Mouse (Mus musculus) MEL (cell line): Measurements from ENCODE around the gene Tmem216. TPM values are rescaled to one million over a fixed set of nuclear protein-coding genes. Genes with fewer than 3 reads are reported as not detected.

Source experiments
- DNase-seq: peaks from one replicate; pipeline ENCODE4 v3.0.0; 2011; ENCODE audit warnings: low read depth, low spot score
- H3K27ac ChIP-seq: 2 replicates; pipeline ENCODE4 v1.5.1; 2012; ENCODE audit warnings: low read depth, mild to moderate bottlenecking, control low read depth, low read length, moderate library complexity; ENCODE audit not compliant: control insufficient read depth
- H3K27me3 ChIP-seq, 2 experiments: fragments of 150-350 bp in 1 of 2; sonication (generic) in 1 of 2; 2 replicates each; pipeline ENCODE4 v1.6.1; 2012; ENCODE audit warnings: low read length in 2 of 2, mild to moderate bottlenecking in 2 of 2, improper control_type of control experiment in 1 of 2, moderate library complexity in 1 of 2; ENCODE audit not compliant: insufficient read depth in 2 of 2, control insufficient read depth in 1 of 2
- H3K36me3 ChIP-seq, 2 experiments: 2 replicates each; pipeline ENCODE4 v1.6.1; 2012 to 2014; ENCODE audit warnings: low read length in 2 of 2, improper control_type of control experiment in 1 of 2, inconsistent platforms in 1 of 2, mild to moderate bottlenecking in 1 of 2; ENCODE audit not compliant: insufficient read depth in 2 of 2, control insufficient read depth in 1 of 2
- H3K4me1 ChIP-seq, 2 experiments: fragments of 150-350 bp in 1 of 2; sonication (generic) in 1 of 2; 2 replicates each; pipeline ENCODE4 v1.6.1; 2012; ENCODE audit warnings: low read length in 2 of 2, improper control_type of control experiment in 1 of 2, mild to moderate bottlenecking in 1 of 2; ENCODE audit not compliant: insufficient read depth in 2 of 2, control insufficient read depth in 1 of 2
- H3K4me3 ChIP-seq, 2 experiments: fragments of 150-350 bp in 1 of 2; sonication (generic) in 1 of 2; 2 replicates each; pipeline ENCODE4 v1.5.1; 2012; ENCODE audit warnings: low read depth in 2 of 2, low read length in 2 of 2, mild to moderate bottlenecking in 2 of 2, moderate library complexity in 2 of 2, control low read depth in 1 of 2, improper control_type of control experiment in 1 of 2; ENCODE audit not compliant: control insufficient read depth in 1 of 2, insufficient read depth in 1 of 2
- H3K79me2 ChIP-seq: 2 replicates; pipeline ENCODE4 v1.6.1; 2012; ENCODE audit warnings: mild to moderate bottlenecking, low read length, moderate library complexity; ENCODE audit not compliant: control insufficient read depth, poor library complexity, insufficient read depth
- H3K9ac ChIP-seq: 2 replicates; pipeline ENCODE4 v1.6.1; 2012; ENCODE audit warnings: low read depth, mild to moderate bottlenecking, control low read depth, low read length, moderate library complexity; ENCODE audit not compliant: control insufficient read depth, poor library complexity, severe bottlenecking
- H3K9me3 ChIP-seq: fragments of 150-350 bp; sonication (generic); replicated peaks from 2 replicates; pipeline ENCODE4 v1.6.1; 2012; ENCODE audit warnings: mild to moderate bottlenecking, low read length, improper control_type of control experiment, moderate library complexity; ENCODE audit not compliant: insufficient read depth
- CHD2 ChIP-seq: IDR thresholded peaks from 2 replicates; pipeline ENCODE4 v1.6.1; 2011; ENCODE audit warnings: low read length, improper control_type of control experiment
- CTCF ChIP-seq, 3 experiments: IDR thresholded peaks in 2 of 3; conservative IDR thresholded peaks in 1 of 3; 2 replicates each; pipeline ENCODE4 v1.5.1; 2011 to 2012; ENCODE audit warnings: low read length in 3 of 3, low read depth in 2 of 3, mild to moderate bottlenecking in 2 of 3, improper control_type of control experiment in 1 of 3, inconsistent platforms in 1 of 3, mixed read lengths in 1 of 3, moderate library complexity in 1 of 3; ENCODE audit not compliant: control insufficient read depth in 1 of 3, insufficient read depth in 1 of 3, poor library complexity in 1 of 3, severe bottlenecking in 1 of 3
- E2F4 ChIP-seq: IDR thresholded peaks from 2 replicates; pipeline ENCODE4 v1.6.1; 2011; ENCODE audit warnings: low read depth, low read length, improper control_type of control experiment, borderline replicate concordance
- ELF1 ChIP-seq: IDR thresholded peaks from 2 replicates; pipeline ENCODE4 v1.6.1; 2014; ENCODE audit warnings: low read depth, mild to moderate bottlenecking, inconsistent platforms, low read length, improper control_type of control experiment, moderate library complexity
- EP300 ChIP-seq, 2 experiments: IDR thresholded peaks; 2 replicates each; pipeline ENCODE4 v1.6.1; 2011; ENCODE audit warnings: improper control_type of control experiment in 2 of 2, low read length in 2 of 2, low read depth in 1 of 2, mild to moderate bottlenecking in 1 of 2
- ETS1 ChIP-seq: IDR thresholded peaks from 2 replicates; pipeline ENCODE4 v1.6.1; 2012; ENCODE audit warnings: low read depth, mild to moderate bottlenecking, inconsistent platforms, low read length, improper control_type of control experiment, moderate library complexity
- GATA1 ChIP-seq: IDR thresholded peaks from 2 replicates; pipeline ENCODE4 v1.6.1; 2011; ENCODE audit warnings: low read depth, low read length, improper control_type of control experiment
- HCFC1 ChIP-seq: IDR thresholded peaks from 2 replicates; pipeline ENCODE4 v1.6.1; 2012; ENCODE audit warnings: low read depth, mild to moderate bottlenecking, inconsistent platforms, low read length, improper control_type of control experiment, moderate library complexity
- JUND ChIP-seq: IDR thresholded peaks from 2 replicates; pipeline ENCODE4 v1.6.1; 2011; ENCODE audit warnings: low read depth, mild to moderate bottlenecking, improper control_type of control experiment, low read length
- KAT2A ChIP-seq: conservative IDR thresholded peaks from 2 replicates; pipeline ENCODE4 v1.6.1; 2012; ENCODE audit warnings: low read depth, low read length, improper control_type of control experiment, inconsistent platforms
- MAX ChIP-seq: IDR thresholded peaks from 2 replicates; pipeline ENCODE4 v1.6.1; 2011; ENCODE audit warnings: low read length, improper control_type of control experiment
- MAZ ChIP-seq: IDR thresholded peaks from 2 replicates; pipeline ENCODE4 v1.6.1; 2012; ENCODE audit warnings: low read depth, mild to moderate bottlenecking, inconsistent platforms, low read length, improper control_type of control experiment
- MEF2A ChIP-seq: IDR thresholded peaks from 2 replicates; pipeline ENCODE4 v1.6.1; 2014; ENCODE audit warnings: low read depth, mild to moderate bottlenecking, inconsistent platforms, low read length, improper control_type of control experiment; ENCODE audit not compliant: poor library complexity, insufficient replicate concordance, severe bottlenecking; ENCODE audit errors: extremely low read depth
- MXI1 ChIP-seq: IDR thresholded peaks from 2 replicates; pipeline ENCODE4 v1.6.1; 2011; ENCODE audit warnings: mild to moderate bottlenecking, low read depth, low read length, improper control_type of control experiment
- MYB ChIP-seq: IDR thresholded peaks from 2 replicates; pipeline ENCODE4 v1.6.1; 2011; ENCODE audit warnings: mild to moderate bottlenecking, low read depth, low read length, improper control_type of control experiment
- NELFE ChIP-seq: IDR thresholded peaks from 2 replicates; pipeline ENCODE4 v1.6.1; 2011; ENCODE audit warnings: low read depth, low read length, improper control_type of control experiment
- POLR2A ChIP-seq, 2 experiments: IDR thresholded peaks; 2 replicates each; pipeline ENCODE4 v1.6.1; 2011 to 2012; ENCODE audit warnings: low read length in 2 of 2, mild to moderate bottlenecking in 2 of 2, control low read depth in 1 of 2, improper control_type of control experiment in 1 of 2, low read depth in 1 of 2, moderate library complexity in 1 of 2; ENCODE audit not compliant: control insufficient read depth in 1 of 2, insufficient read depth in 1 of 2, poor library complexity in 1 of 2
- POLR2AphosphoS2 ChIP-seq: IDR thresholded peaks from 2 replicates; pipeline ENCODE4 v1.6.1; 2011; ENCODE audit warnings: low read length, improper control_type of control experiment
- POLR2AphosphoS5 ChIP-seq: IDR thresholded peaks from 2 replicates; pipeline ENCODE4 v1.6.1; 2012; ENCODE audit warnings: low read depth, borderline replicate concordance, mild to moderate bottlenecking, inconsistent platforms, low read length, moderate library complexity, mixed read lengths
- RAD21 ChIP-seq: IDR thresholded peaks from 2 replicates; pipeline ENCODE4 v1.6.1; 2011; ENCODE audit warnings: mild to moderate bottlenecking, low read depth, low read length, improper control_type of control experiment
- RCOR1 ChIP-seq: IDR thresholded peaks from 2 replicates; pipeline ENCODE4 v1.6.1; 2012; ENCODE audit warnings: low read depth, mild to moderate bottlenecking, inconsistent platforms, low read length, improper control_type of control experiment
- SIN3A ChIP-seq: IDR thresholded peaks from 2 replicates; pipeline ENCODE4 v1.6.1; 2012; ENCODE audit warnings: low read length, improper control_type of control experiment, inconsistent platforms
- SMC3 ChIP-seq: IDR thresholded peaks from 2 replicates; pipeline ENCODE4 v1.6.1; 2011; ENCODE audit warnings: low read depth, low read length, improper control_type of control experiment
- TAL1 ChIP-seq: IDR thresholded peaks from 2 replicates; pipeline ENCODE4 v1.6.1; 2012; ENCODE audit warnings: mild to moderate bottlenecking, inconsistent platforms, low read length, moderate library complexity, mixed read lengths
- TBP ChIP-seq: IDR thresholded peaks from 2 replicates; pipeline ENCODE4 v1.8.0; 2011; ENCODE audit warnings: low read depth, low read length, improper control_type of control experiment
- TCF12 ChIP-seq: IDR thresholded peaks from 2 replicates; pipeline ENCODE4 v1.6.1; 2014; ENCODE audit warnings: low read depth, mild to moderate bottlenecking, inconsistent platforms, low read length, improper control_type of control experiment, moderate library complexity
- UBTF ChIP-seq: IDR thresholded peaks from 2 replicates; pipeline ENCODE4 v1.6.1; 2012; ENCODE audit warnings: low read depth, mild to moderate bottlenecking, inconsistent platforms, low read length, improper control_type of control experiment, moderate library complexity, borderline replicate concordance; ENCODE audit not compliant: insufficient read depth
- USF1 ChIP-seq: IDR thresholded peaks from 2 replicates; pipeline ENCODE4 v1.6.1; 2014; ENCODE audit warnings: low read depth, mild to moderate bottlenecking, inconsistent platforms, low read length, improper control_type of control experiment, moderate library complexity
- ZC3H11A ChIP-seq: IDR thresholded peaks from 2 replicates; pipeline ENCODE4 v1.6.1; 2012; ENCODE audit warnings: low read depth, mild to moderate bottlenecking, inconsistent platforms, low read length, improper control_type of control experiment
- ZKSCAN1 ChIP-seq: IDR thresholded peaks from 2 replicates; pipeline ENCODE4 v1.6.1; 2012; ENCODE audit warnings: low read depth, mild to moderate bottlenecking, inconsistent platforms, low read length, improper control_type of control experiment, moderate library complexity
- ZMIZ1 ChIP-seq: IDR thresholded peaks from 2 replicates; pipeline ENCODE4 v1.6.1; 2012; ENCODE audit warnings: low read depth, mild to moderate bottlenecking, inconsistent platforms, low read length, improper control_type of control experiment, moderate library complexity
- ZNF384 ChIP-seq: IDR thresholded peaks from 2 replicates; pipeline ENCODE4 v1.6.1; 2012; ENCODE audit warnings: low read depth, mild to moderate bottlenecking, inconsistent platforms, low read length, improper control_type of control experiment
- polyA plus RNA-seq, 2 experiments: library from polyadenylated mRNA; stranded (reverse) in 1 of 2; unstranded in 1 of 2; fragments of >175 nt in 1 of 2; fragments of >200 nt in 1 of 2; gene quantifications; 2 replicates each; pipeline versions ENCODE4 v1.2.1 to v1.2.4; 2012; ENCODE audit warnings: low replicate concordance in 2 of 2, low read depth in 1 of 2; ENCODE audit not compliant: insufficient read length in 2 of 2, insufficient read depth in 1 of 2, missing spikeins in 1 of 2
- total RNA-seq: library from RNA; depleted of rRNA; stranded (reverse); fragments of 300-350 nt; gene quantifications from 2 replicates; pipeline ENCODE4 v1.2.3, GENCODE M21; 2012

Tmem216 gene
- total and polyA plus RNA-seq, 3 experiments = 48.0 to 48.1 TPM; not detected in 1

GRCm38 (mm10) chr19:10555624-10556510 lies at the start of gene Tmem216 (continued):
- TF ChIP-seq USF1 = 0 out of 2 replicates have a peak, but pooled peaks have one; percentile 16
- peak; percentile 72 for TF ChIP-seq NELFE
- no peak for TF ChIP-seq MYB
- TF ChIP-seq CHD2 = no peak
- peak; percentile 98 for TF ChIP-seq MXI1
- TF ChIP-seq CTCF (IDR thresholded peaks at IDR 0.05 in 2 of 3, conservative IDR thresholded peaks at IDR 0.05 in 1 of 3; ENCODE audit: control insufficient read depth in 1 of 3, insufficient read depth in 1 of 3, low read depth in 2 of 3, low read length in 3 of 3, poor library complexity in 1 of 3, severe bottlenecking in 1 of 3) = peak in 1 of 3 experiments; percentile 16; a peak in 2 of 6 replicates
- TF ChIP-seq, all 39 proteins: peak for 14

- Histone ChIP-seq H3K27ac (peak within 1 kb of the TSS; percentile 84), H3K36me3 (peaks cover 22 to 23% of the 10 kb centered on the region in 2 experiments), H3K9me3 (no peaks in the 10 kb centered on the region), H3K4me1 (peaks cover 8 to 19% of the 10 kb centered on the region in 2 experiments), H3K9ac (peak within 1 kb of the TSS; percentile 97), H3K4me3 (peak within 1 kb of the TSS; percentile 72 to 94), H3K27me3 (no peaks in the 10 kb centered on the region), H3K79me2 (peaks cover 33% of the 10 kb centered on the region)
- DNase-seq = peak; percentile 99
- TF ChIP-seq MAX (peak; percentile 83), UBTF (peak; percentile 70; the same call in 1 of the 2 replicates), TBP (peak; percentile 92), HCFC1 (peak; percentile 94), JUND (no peak), NELFE (peak; percentile 92), MEF2A (0 out of 2 replicates have a peak, but pooled peaks have one; percentile 24), RCOR1 (no peak), ZNF384 (no peak), POLR2AphosphoS2 (peak; percentile 89), ZKSCAN1 (no peak), KAT2A (peak; percentile 83), SMC3 (no peak), POLR2AphosphoS5 (no peak), MYB (peak; percentile 92), ZMIZ1 (peak; percentile 89), MAZ (peak; percentile 77; the same call in 1 of the 2 replicates), CHD2 (no peak), TCF12 (peak; percentile 77), SIN3A (peak; percentile 98), POLR2A (IDR thresholded peaks at IDR 0.05; ENCODE audit: control insufficient read depth in 1 of 2, insufficient read depth in 1 of 2, low read depth in 1 of 2, low read length in 2 of 2, poor library complexity in 1 of 2) (peak; percentile 96 to 97), TAL1 (no peak), ELF1 (peak; percentile 73), RAD21 (no peak), ZC3H11A (no peak), GATA1 (no peak), E2F4 (no peak), ETS1 (peak; percentile 13; the same call in 1 of the 2 replicates), EP300 (IDR thresholded peaks at IDR 0.05; ENCODE audit: low read depth in 1 of 2, low read length in 2 of 2) (peak in 1 of 2 experiments; percentile 37; a peak in 1 of 4 replicates)
Measured at GRCm38 (mm10) chr19:10605293-10605900, 49.4 kb upstream of the Tmem216 start, which contains the start of the genes Ddb1 and Tkfc. Ddb1 (plus strand) TSS chr19:10605327. Tkfc (minus strand) TSS chr19:10605654.
